ENCODE assay signal across 8 mouse cellular contexts in the genomic region with DNA sequence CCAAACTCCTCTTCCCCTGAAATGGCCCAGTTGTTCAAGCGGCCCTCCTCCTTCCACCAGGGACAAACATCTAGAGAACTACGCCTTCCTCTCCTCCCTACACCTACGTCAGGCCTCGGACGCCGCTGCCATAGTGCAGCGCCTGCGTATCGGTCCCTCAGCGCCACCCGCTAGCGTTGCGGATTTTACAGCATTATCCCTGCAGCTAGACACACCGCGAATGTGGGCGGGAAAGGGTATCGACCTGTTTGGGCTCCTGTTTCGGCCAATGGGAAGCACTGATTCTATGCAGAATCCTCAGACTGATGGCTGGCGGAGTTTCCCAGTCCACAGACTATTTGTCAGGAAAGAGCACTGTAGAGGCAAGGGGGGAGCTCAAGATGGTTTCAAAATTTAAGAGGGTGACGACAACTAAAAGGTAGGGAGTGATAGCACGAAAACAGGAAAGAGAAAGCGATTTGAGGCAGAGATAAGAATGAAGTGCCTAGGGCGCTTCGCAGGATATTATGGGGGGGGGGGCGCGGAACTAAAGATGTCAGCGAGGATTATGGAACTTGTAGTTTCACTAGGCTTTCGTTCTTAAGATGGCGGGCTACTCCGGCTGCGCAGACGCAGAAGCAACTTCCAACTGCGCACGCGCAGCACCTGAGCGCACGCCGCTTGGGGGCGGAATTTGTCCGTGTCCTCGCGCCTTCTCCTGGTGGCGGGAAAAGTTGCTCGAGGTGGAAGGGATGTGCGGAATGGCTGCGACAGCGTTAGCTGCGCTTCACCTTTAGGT. TPM values are rescaled to one million over a fixed set of nuclear protein-coding genes. Genes with fewer than 3 reads are reported as not detected.
DNase-seq lines count a peak whose midpoint lies in the region; ATAC-seq and TF ChIP-seq lines count a peak whose summit lies in the region.

Mepce (minus strand) TSS at position 505 of the 778 bp plus-strand sequence.
Zcwpw1 (plus strand) TSS at position 648 of the 778 bp plus-strand sequence.

- H3K4me3 ChIP-seq in forebrain, embryonic 14.5 days (ENCODE audit: low read depth, low read length), result peak within 1 kb of the TSS; percentile 89
- peak within 1 kb of the TSS; percentile 93 for H3K4me3 ChIP-seq in lung, adult 2 months (replicated peaks; ENCODE audit: extremely low read depth, low read depth, low read length)

- H3K36me3 ChIP-seq in forebrain, embryonic 14.5 days (ENCODE audit: control insufficient read depth, insufficient read depth, low read length), result peaks cover 22% of the 10 kb centered on the region

- peak; percentile 97 for DNase-seq in ES-CJ7 (ENCODE audit: low read depth, low spot score)
- peak; percentile 97 for DNase-seq in cerebellum, adult 11 months
- DNase-seq in forebrain, embryonic 14.5 days (ENCODE audit: low spot score), result peak; percentile 98
- DNase-seq in heart, postnatal 25 days (ENCODE audit: low spot score), result peak; percentile 89
- DNase-seq in layer of hippocampus, adult 18-20 months (ENCODE audit: low spot score in 2 of 2), result peak; percentile 96 to 97
- DNase-seq in lung, adult 2 months, result peak; percentile 93
- DNase-seq in thymus, adult 18-20 months, result peak; percentile 92 to 93

- WGBS in forebrain, embryonic 14.5 days, result under 1% methylated on average over 48 of the region's 48 CpGs
- WGBS in lung, adult 2 months, result under 1% methylated on average over 48 of the region's 48 CpGs

- H3K27me3 ChIP-seq in forebrain, embryonic 14.5 days (replicated peaks; ENCODE audit: control insufficient read depth, insufficient read depth, low read length), result no peaks in the 10 kb centered on the region

- intact Hi-C loops in heart, postnatal 25 days (cut with DNase I), result loop anchor here (5.0 kb wide), 1 partner anchor 380 kb away; no protein-coding TSS in a partner anchor

- peak; percentile 62 for ATAC-seq in forebrain, embryonic 14.5 days
- peak; percentile 28 for ATAC-seq in neutrophil, adult 5-6 weeks (ENCODE audit: extremely low read depth, insufficient number of reproducible peaks, low FRiP score, poor library complexity, severe bottlenecking)

- no peaks in the 10 kb centered on the region for H3K9me3 ChIP-seq in forebrain, embryonic 14.5 days (replicated peaks; ENCODE audit: control insufficient read depth, low read length)

- peak; percentile 92; the same call in 1 of the 2 replicates for TF ChIP-seq POLR2A in lung, adult 2 months (IDR thresholded peaks at IDR 0.05; ENCODE audit: borderline replicate concordance, extremely low read depth, low read depth, low read length)

- H3K9ac ChIP-seq in forebrain, embryonic 14.5 days (ENCODE audit: low read length), result peak within 1 kb of the TSS; percentile 67

- H3K4me2 ChIP-seq in forebrain, embryonic 14.5 days (ENCODE audit: low read length), result peak within 1 kb of the TSS; percentile 94

- peak; percentile 71 for TF ChIP-seq CTCF in lung, adult 2 months (IDR thresholded peaks at IDR 0.05; ENCODE audit: insufficient read depth, low read length)

- H3K27ac ChIP-seq in forebrain, embryonic 14.5 days (ENCODE audit: low read depth, low read length), result peak within 1 kb of the TSS; percentile 98

- peaks cover 26% of the 10 kb centered on the region for H3K4me1 ChIP-seq in forebrain, embryonic 14.5 days (ENCODE audit: control insufficient read depth, insufficient read depth, low read length)
- H3K4me1 ChIP-seq in lung, adult 2 months (ENCODE audit: control insufficient read depth, insufficient read depth, low read length), result peaks cover 21% of the 10 kb centered on the region

RNA-seq across cellular contexts. Expression of gene Mepce, which starts in this region (rescaled TPM):
- 13.1 and 13.2 TPM in 2 replicates for polyA plus RNA-seq in forebrain, embryonic 14.5 days (2014; fragmentation: Nextera tagmentation; extraction: Ambion mirVana)
- total RNA-seq in heart, postnatal 25 days (2021), result 10 to 100 TPM; 20.6 to 29.3 TPM
- total RNA-seq in layer of hippocampus, adult 18-20 months (2021), result 10 to 100 TPM; 52.1 to 53.6 TPM
- 43.3 and 44.2 TPM in 2 replicates for polyA plus RNA-seq in lung, adult 2 months (2012; rRNA removed)
- 36.5 and 42.2 TPM in 2 replicates for total RNA-seq in neutrophil, adult 5-6 weeks (2017)

RNA-seq across cellular contexts. Expression of gene Zcwpw1, which starts in this region (rescaled TPM):
- 7.3 and 7.7 TPM in 2 replicates for polyA plus RNA-seq in forebrain, embryonic 14.5 days (2014; fragmentation: Nextera tagmentation; extraction: Ambion mirVana)
- under 1 TPM; 0.57 to 0.89 TPM for total RNA-seq in heart, postnatal 25 days (2021)
- total RNA-seq in layer of hippocampus, adult 18-20 months (2021), result 1 to 10 TPM; 6.1 TPM
- 0.49 and 0.60 TPM in 2 replicates for polyA plus RNA-seq in lung, adult 2 months (2012; rRNA removed)
- 24.7 and 29.4 TPM in 2 replicates for total RNA-seq in neutrophil, adult 5-6 weeks (2017)

Comparison
In these comparisons a context has a peak if more than half of its experiments do, and no peak if none do; other contexts are left out.
1. Peak in every context shown above with its lines: DNase-seq, ATAC-seq, H3K4me3 ChIP-seq and H3K27ac ChIP-seq.